Mouse (Mus musculus) left cerebral cortex, postnatal 25 days (tissue): Measurements from ENCODE around the gene Rnf138rt1. TPM values are rescaled to one million over a fixed set of nuclear protein-coding genes. Genes with fewer than 3 reads are reported as not detected.

Experiments
- DNase-seq, 2 experiments: peaks; one replicate each; pipeline ENCODE4 v3.0.0; 2022; ENCODE audit warnings: low spot score in 2 of 2, mixed read lengths in 1 of 2
- intact Hi-C: fragments of 180-260 bp; cut with DNase I; formaldehyde crosslinking; loops from one replicate; pipeline ENCODE4 v1.15.1; 2025
- total RNA-seq, 2 experiments: library from RNA; stranded (reverse); gene quantifications; 2 replicates each; pipeline ENCODE4 v1.2.3; 2021

Gene Rnf138rt1
- total RNA-seq: under 1 TPM; 0.64 to 0.71 TPM

- peak; percentile 5 to 9 for DNase-seq
- intact Hi-C loops: no loop called here
Observed at GRCm38 (mm10) chrX:163760617-163761434, at the start of gene Rnf138rt1. TSS of gene Rnf138rt1 (minus strand) at chrX:163761329.

GRCm38 (mm10) chrX:163807270-163807669, 46.1 kb upstream of the Rnf138rt1 start:
- DNase-seq: no peak
- intact Hi-C loops: no loop called here

GRCm38 (mm10) chrX:163766290-163766689, 5.2 kb upstream of the Rnf138rt1 start:
- intact Hi-C loops: no loop called here
- DNase-seq: no peak

DNA sequence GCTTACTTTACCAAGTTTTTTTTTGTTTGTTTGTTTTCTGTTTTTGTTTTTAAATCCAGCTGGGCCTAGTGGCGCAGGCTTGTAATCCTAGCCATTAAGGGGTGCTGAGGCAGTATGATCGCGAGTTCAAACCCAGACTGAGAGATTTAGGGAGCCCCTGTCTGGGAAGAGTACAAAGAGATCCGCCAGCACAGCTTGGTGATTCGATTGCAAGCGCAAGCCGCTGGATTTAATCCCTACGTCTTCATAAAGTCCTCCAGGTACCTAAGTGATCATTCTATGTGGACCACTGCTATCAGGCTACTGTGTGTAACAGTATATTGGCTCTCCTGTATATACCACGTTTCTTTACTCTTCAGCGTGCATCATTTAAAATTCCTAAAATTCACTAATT, 303 bp upstream of the Rnf138rt1 start:
- DNase-seq: no peak
- intact Hi-C loops: no loop called here

- DNase-seq: no peak
- intact Hi-C loops: no loop called here
Observed at GRCm38 (mm10) chrX:163745996-163746395, 15.1 kb downstream of the Rnf138rt1 start.

DNA sequence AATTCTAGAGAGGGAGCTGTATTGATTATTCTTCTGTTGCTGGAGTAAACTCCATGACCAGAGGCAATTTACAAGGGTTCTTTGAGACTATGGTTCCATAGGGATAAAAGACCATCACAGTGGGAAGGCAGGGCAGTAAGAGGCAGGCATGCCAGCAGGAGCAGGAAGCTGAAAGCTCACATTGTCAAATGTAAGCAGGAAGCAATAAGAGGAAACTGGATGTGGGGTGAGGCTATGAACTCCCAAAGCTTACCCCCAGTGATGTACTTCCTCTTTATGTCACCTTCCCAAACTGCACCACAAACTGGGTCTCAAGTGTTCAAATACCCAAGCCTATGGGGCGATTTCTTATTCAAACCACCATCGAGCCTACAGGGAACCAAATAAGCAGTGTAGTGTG, 17.2 kb downstream of the Rnf138rt1 start:
- intact Hi-C loops: no loop called here

DNA sequence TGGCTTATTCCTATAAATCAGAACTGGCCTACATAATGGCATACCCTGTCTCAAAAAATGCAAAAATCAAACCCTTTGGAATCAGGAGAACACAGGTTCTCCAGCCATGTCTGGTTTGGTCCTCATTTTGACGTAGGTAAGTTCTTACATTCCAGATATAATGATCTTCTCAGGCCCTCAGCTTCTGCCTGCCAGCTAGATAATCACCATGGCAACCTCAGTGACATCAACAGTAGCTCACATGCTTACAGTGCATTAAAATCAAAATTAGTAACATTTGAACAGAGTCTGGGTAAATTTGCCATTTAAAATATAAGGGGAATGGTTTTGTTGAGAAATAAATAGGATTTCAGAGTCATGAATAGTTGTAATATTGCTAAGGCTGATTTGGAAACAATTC, 22.2 kb downstream of the Rnf138rt1 start:
- intact Hi-C loops: no loop called here
- peak in 1 of 2 experiments; percentile 2 for DNase-seq

More for the DNA sequence above, 17.2 kb downstream of the Rnf138rt1 start:
- no peak for DNase-seq

DNA sequence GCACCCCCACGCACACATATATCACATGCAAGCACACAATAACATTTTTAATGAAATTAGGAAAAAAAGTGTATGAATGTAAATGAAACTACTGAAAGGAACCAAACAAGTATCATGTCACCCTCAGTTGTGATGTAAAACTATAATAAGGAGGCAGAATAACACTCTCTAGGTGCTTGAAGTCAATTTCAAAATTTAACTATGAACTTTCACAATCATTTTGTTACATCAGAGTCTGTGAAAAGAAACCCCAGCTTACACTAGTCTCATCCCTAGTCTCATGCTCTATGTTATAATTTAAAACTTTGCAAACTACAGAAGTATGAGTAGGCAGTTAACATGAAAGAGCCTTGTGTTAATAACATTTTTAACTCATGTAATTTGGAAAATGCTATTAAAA, 27.0 kb downstream of the Rnf138rt1 start:
- no peak for DNase-seq
- intact Hi-C loops: no loop called here

- intact Hi-C loops: no loop called here
- DNase-seq: no peak
Observed at GRCm38 (mm10) chrX:163723630-163724029, 37.5 kb downstream of the Rnf138rt1 start.

DNA sequence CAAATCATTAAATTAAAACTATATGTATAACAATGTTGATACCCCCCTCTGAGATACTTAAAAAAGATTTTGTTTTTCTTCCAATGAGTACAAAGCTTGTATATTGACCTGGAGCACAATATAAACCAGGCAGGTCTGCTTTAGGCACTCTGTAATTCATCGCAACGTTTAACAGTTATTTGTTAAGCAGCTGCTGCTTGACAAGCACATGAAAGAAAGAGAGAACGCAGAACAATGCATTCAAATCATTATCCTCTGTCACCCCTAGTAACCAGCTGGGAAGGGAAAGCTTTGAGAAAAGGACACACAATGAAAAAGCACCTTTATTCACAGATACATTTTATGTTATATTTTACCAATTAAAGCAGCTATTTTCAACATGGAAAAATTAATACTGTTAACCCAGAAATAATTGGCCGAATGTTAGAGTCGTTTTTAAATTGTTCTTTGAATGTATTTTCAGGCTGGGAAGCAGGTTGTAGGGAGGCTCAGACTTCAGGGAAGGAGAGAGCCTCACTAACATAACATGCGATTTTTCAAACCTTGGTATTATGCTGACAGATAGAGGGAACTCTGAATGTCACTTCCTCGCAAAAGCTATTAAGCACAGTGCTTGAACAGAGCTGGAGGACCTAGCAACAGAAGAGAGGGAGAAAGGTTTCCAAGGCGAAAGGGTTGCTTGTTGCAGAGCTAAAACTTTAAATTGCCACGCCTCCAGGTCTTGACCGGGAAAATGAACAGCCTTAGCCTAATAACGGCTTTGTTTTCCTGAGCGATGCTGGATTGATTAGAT, 38.1 kb downstream of the Rnf138rt1 start:
- no peak for DNase-seq
- intact Hi-C loops: no loop called here

DNA sequence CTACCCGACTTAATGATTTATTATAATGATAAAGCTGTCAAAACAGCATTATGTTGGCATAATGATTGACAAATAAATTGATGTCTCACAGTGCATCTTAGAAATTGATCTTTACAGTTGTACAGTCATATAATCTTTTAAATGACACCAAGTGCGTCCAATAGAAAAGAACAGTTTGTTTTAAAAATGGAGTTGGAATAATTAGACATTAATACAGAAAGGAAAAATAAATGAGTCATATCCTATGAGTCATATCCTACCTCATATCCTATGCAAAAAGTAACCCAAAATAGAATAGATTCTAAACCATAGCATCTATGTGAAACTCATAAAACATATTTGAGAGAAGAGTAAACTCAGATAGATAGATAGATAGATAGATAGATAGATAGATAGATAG, 40.5 kb downstream of the Rnf138rt1 start:
- no peak for DNase-seq
- intact Hi-C loops: no loop called here

Other genes with a start within 250 kb of the Rnf138rt1 start
- gene Grpr, start 211.7 kb downstream of the Rnf138rt1 start, total RNA-seq: 1 to 10 TPM; 1.7 to 1.8 TPM
- gene Ap1s2, start 147.7 kb upstream of the Rnf138rt1 start, total RNA-seq: 10 to 100 TPM; 33.1 to 40.0 TPM
- gene Zrsr2, start 197.3 kb upstream of the Rnf138rt1 start, total RNA-seq: 10 to 100 TPM; 46.7 to 47.3 TPM